Mouse (Mus musculus): ENCODE results near the gene Iqschfp.

GRCm38 (mm10) chr3:68092108-68092507, 200.1 kb downstream of the Iqschfp start:
- no peak for TF ChIP-seq POLR2A (IDR thresholded peaks at IDR 0.05; ENCODE audit: extremely low read depth, insufficient read depth, low read length)
- no peak for TF ChIP-seq CTCF (IDR thresholded peaks at IDR 0.05; ENCODE audit: extremely low read depth, insufficient read depth, low read length)

All from cortical plate, adult 2 months (tissue).